Comparison of ENCODE assay signal across 10 mouse cellular contexts in genomic region chr6:34879911-34880475, GRCm38 (mm10). TPM values are rescaled to one million over a fixed set of nuclear protein-coding genes. Genes with fewer than 3 reads are reported as not detected.
DNase-seq lines count a peak whose midpoint lies in the region; ATAC-seq lines count a peak whose summit lies in the region.
"Had no signal": no experiment of that assay in that cellular context is flagged by ENCODE, and none has a peak within 500 bp of the region (broad histone marks: within the 10 kb centered on the region; RNA-seq: fewer than 3 reads in every experiment).

No protein-coding gene starts in this region.

- DNase-seq in hindbrain, embryonic 10.5 days (ENCODE audit: low spot score), result no peak
- peak; percentile 61 for DNase-seq in ES-CJ7 (ENCODE audit: low read depth, low spot score)
- peak; percentile 69 for DNase-seq in cerebellum, adult 9-10 months
- peak; percentile 74 to 79 for DNase-seq in kidney, postnatal 25 days
- peak; percentile 67 for DNase-seq in naive thymus-derived CD4-positive, alpha-beta T cell, adult 2 months (ENCODE audit: low read depth)
- DNase-seq in thymus, postnatal 4 days, result peak; percentile 78

- peaks cover 63% of the 10 kb centered on the region for H3K36me3 ChIP-seq in hindbrain, embryonic 10.5 days
- peaks cover 39% of the 10 kb centered on the region for H3K36me3 ChIP-seq in hindbrain, embryonic 12.5 days

- peaks cover 41% of the 10 kb centered on the region for H3K4me1 ChIP-seq in hindbrain, embryonic 10.5 days (replicated peaks)
- H3K4me1 ChIP-seq in hindbrain, embryonic 12.5 days, result peaks cover 20% of the 10 kb centered on the region

- WGBS in hindbrain, embryonic 10.5 days, result 61% methylated on average over 6 of the region's 6 CpGs
- WGBS in hindbrain, embryonic 12.5 days, result 54% methylated on average over 6 of the region's 6 CpGs

- no peak overlapping the region for H3K4me3 ChIP-seq in hindbrain, embryonic 10.5 days
- no peak overlapping the region for H3K4me3 ChIP-seq in hindbrain, embryonic 12.5 days
- H3K4me3 ChIP-seq: neural tube, embryonic 12.5 days had no signal

- no peaks in the 10 kb centered on the region for H3K27me3 ChIP-seq in hindbrain, embryonic 10.5 days (ENCODE audit: insufficient read depth, poor library complexity, severe bottlenecking)
- no peaks in the 10 kb centered on the region for H3K27me3 ChIP-seq in hindbrain, embryonic 12.5 days
- H3K27me3 ChIP-seq: neural tube, embryonic 12.5 days had no signal

- no peak overlapping the region for H3K9ac ChIP-seq in hindbrain, embryonic 12.5 days
- H3K9ac ChIP-seq: neural tube, embryonic 12.5 days had no signal

- no peak overlapping the region for H3K4me2 ChIP-seq in hindbrain, embryonic 12.5 days (replicated peaks)
- H3K4me2 ChIP-seq: neural tube, embryonic 12.5 days had no signal

- no peaks in the 10 kb centered on the region for H3K9me3 ChIP-seq in hindbrain, embryonic 10.5 days
- no peaks in the 10 kb centered on the region for H3K9me3 ChIP-seq in hindbrain, embryonic 12.5 days (replicated peaks)
- H3K9me3 ChIP-seq: neural tube, embryonic 12.5 days had no signal

- 0 out of 2 replicates have a peak overlapping the region, but pooled peaks have one; percentile 16 for H3K27ac ChIP-seq in hindbrain, embryonic 10.5 days
- no peak overlapping the region for H3K27ac ChIP-seq in hindbrain, embryonic 12.5 days
- H3K27ac ChIP-seq: neural tube, embryonic 12.5 days had no signal

- ATAC-seq in hindbrain, embryonic 12.5 days (ENCODE audit: low FRiP score), result no peak
- no peak for ATAC-seq in inflammation-experienced regulatory T-cells, adult 6 months

RNA-seq across cellular contexts. Expression of gene Cyren, which starts 2.1 kb away (rescaled TPM):
- 17.9 and 18.4 TPM in 2 replicates for polyA plus RNA-seq in hindbrain, embryonic 10.5 days (2016; fragmentation: Nextera tagmentation; extraction: Ambion mirVana)
- polyA plus RNA-seq in hindbrain, embryonic 12.5 days (2016; fragmentation: Nextera tagmentation; extraction: Ambion mirVana), result 14.4 TPM in 2 replicates
- 1 to 10 TPM; 5.7 to 6.7 (median 6.5) TPM for polyA plus RNA-seq in inflammation-experienced regulatory T-cells, adult 6 months (2017; shearing (Covaris generic))

RNA-seq across cellular contexts. Expression of gene Tmem140, which starts 17.0 kb away (rescaled TPM):
- 1.6 and 1.9 TPM in 2 replicates for polyA plus RNA-seq in hindbrain, embryonic 10.5 days (2016; fragmentation: Nextera tagmentation; extraction: Ambion mirVana)
- polyA plus RNA-seq in hindbrain, embryonic 12.5 days (2016; fragmentation: Nextera tagmentation; extraction: Ambion mirVana), result 1.5 and 1.8 TPM in 2 replicates
- 10 to 100 TPM; 16.8 to 30.9 (median 17.3) TPM for polyA plus RNA-seq in inflammation-experienced regulatory T-cells, adult 6 months (2017; shearing (Covaris generic))

RNA-seq across cellular contexts. Expression of gene Wdr91, which starts 30.7 kb away (rescaled TPM):
- polyA plus RNA-seq in hindbrain, embryonic 10.5 days (2016; fragmentation: Nextera tagmentation; extraction: Ambion mirVana), result 13.5 and 14.3 TPM in 2 replicates
- polyA plus RNA-seq in hindbrain, embryonic 12.5 days (2016; fragmentation: Nextera tagmentation; extraction: Ambion mirVana), result 13.1 and 13.6 TPM in 2 replicates
- 10 to 100 TPM; 15.2 to 23.5 (median 19.1) TPM for polyA plus RNA-seq in inflammation-experienced regulatory T-cells, adult 6 months (2017; shearing (Covaris generic))

RNA-seq across cellular contexts. Expression of gene Stra8, which starts 40.0 kb away (rescaled TPM):
- polyA plus RNA-seq in hindbrain, embryonic 10.5 days (2016; fragmentation: Nextera tagmentation; extraction: Ambion mirVana), result not detected in 2 replicates
- polyA plus RNA-seq in hindbrain, embryonic 12.5 days (2016; fragmentation: Nextera tagmentation; extraction: Ambion mirVana), result not detected in 2 replicates
- polyA plus RNA-seq in inflammation-experienced regulatory T-cells, adult 6 months (2017; shearing (Covaris generic)), result not detected
- polyA plus RNA-seq: intestine, embryonic 14.5 days; neural tube, embryonic 12.5 days had no signal
